Comparison of ENCODE assay signal across 8 mouse cellular contexts in the genomic region with DNA sequence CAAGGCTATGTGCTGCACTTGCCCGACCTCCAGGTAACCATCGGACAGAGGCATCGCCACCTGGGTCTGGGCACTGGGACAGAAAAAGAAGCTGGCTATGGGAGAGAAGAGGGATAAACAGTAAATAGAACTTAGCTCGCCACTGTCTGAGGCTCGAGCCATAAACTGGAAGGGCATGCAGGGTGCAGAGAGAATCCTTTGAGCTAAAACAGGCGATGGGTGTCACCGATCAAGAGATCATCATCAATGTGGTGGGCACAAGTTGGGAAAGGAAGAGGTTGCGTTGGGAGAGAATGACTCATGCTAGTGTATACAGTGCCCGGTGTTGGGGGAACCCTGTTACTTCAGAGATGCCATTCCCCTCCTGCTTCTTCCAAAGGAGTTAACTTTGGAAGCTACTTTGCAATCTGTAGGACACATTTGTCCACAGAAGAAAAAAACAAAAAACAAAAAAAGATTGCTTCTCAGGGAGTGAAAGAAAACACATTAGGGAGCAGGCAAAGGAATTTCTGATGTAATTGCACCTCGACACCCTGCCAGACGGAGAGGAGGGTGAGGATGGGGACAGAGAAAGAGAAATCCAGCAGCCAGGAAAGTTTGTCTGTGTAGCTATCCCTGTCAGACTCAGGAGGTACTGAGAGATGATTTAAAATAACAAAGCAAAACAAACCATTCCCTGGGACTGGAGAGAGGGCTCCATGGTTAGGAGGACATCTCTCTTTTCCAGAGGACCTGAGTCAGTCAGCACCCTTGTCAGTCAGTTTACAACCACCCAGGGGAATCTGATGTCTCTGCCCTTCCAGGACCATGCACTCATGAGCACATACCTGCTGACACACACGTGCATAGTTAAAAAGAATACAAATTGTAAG. TPM values are rescaled to one million over a fixed set of nuclear protein-coding genes. Genes with fewer than 3 reads are reported as not detected.
DNase-seq lines count a peak whose midpoint lies in the region; ATAC-seq and TF ChIP-seq lines count a peak whose summit lies in the region.

No protein-coding gene starts in this region.

- no peak for TF ChIP-seq CTCF in kidney, postnatal 0 days (IDR thresholded peaks at IDR 0.05; ENCODE audit: low read depth)

- no peaks in the 10 kb centered on the region for H3K27me3 ChIP-seq in kidney, postnatal 0 days (ENCODE audit: insufficient read depth, low read length)
- no peaks in the 10 kb centered on the region for H3K27me3 ChIP-seq in embryonic facial prominence, embryonic 12.5 days
- H3K27me3 ChIP-seq in hindbrain, embryonic 15.5 days: peaks cover 12% of the 10 kb centered on the region; the same call in 1 of the 2 replicates
- H3K27me3 ChIP-seq in midbrain, embryonic 15.5 days (replicated peaks): peaks cover 10% of the 10 kb centered on the region

- no peak for DNase-seq in kidney, postnatal 0 days (ENCODE audit: low spot score)
- DNase-seq in kidney, postnatal 4 days: no peak
- DNase-seq in adrenal gland, adult 8-10 months: no peak
- no peak for DNase-seq in urinary bladder, postnatal 25 days (ENCODE audit: low spot score)

- no peak for ATAC-seq in kidney, postnatal 0 days (replicated peaks; ENCODE audit: low FRiP score, low read depth)
- ATAC-seq in embryonic facial prominence, embryonic 12.5 days (ENCODE audit: insufficient number of reproducible peaks, insufficient read depth, low FRiP score, low TSS enrichment): no peak
- ATAC-seq in hindbrain, embryonic 15.5 days (ENCODE audit: low FRiP score, low read depth): no peak
- ATAC-seq in midbrain, embryonic 15.5 days (replicated peaks): no peak
- no peak for ATAC-seq in inflammation-experienced regulatory T-cells, adult 6 months

- H3K27ac ChIP-seq in kidney, postnatal 0 days: peak overlapping the region; percentile 51
- no peak overlapping the region for H3K27ac ChIP-seq in embryonic facial prominence, embryonic 12.5 days
- H3K27ac ChIP-seq in hindbrain, embryonic 15.5 days (replicated peaks): no peak overlapping the region
- no peak overlapping the region for H3K27ac ChIP-seq in midbrain, embryonic 15.5 days

- WGBS in kidney, postnatal 0 days: 19% methylated on average over 12 of the region's 12 CpGs
- WGBS in embryonic facial prominence, embryonic 12.5 days: 19% methylated on average over 12 of the region's 12 CpGs
- WGBS in hindbrain, embryonic 15.5 days: 33% methylated on average over 12 of the region's 12 CpGs
- WGBS in midbrain, embryonic 15.5 days: 36% methylated on average over 12 of the region's 12 CpGs

- peak overlapping the region; percentile 55 for H3K9ac ChIP-seq in kidney, postnatal 0 days (ENCODE audit: low read depth, low read length)
- peak overlapping the region; percentile 55 for H3K9ac ChIP-seq in embryonic facial prominence, embryonic 12.5 days
- H3K9ac ChIP-seq in hindbrain, embryonic 15.5 days: peak overlapping the region; percentile 45; the same call in 1 of the 2 replicates
- no peak overlapping the region for H3K9ac ChIP-seq in midbrain, embryonic 15.5 days

- H3K36me3 ChIP-seq in kidney, postnatal 0 days (ENCODE audit: insufficient read depth, low read length): no peaks in the 10 kb centered on the region
- no peaks in the 10 kb centered on the region for H3K36me3 ChIP-seq in embryonic facial prominence, embryonic 12.5 days
- no peaks in the 10 kb centered on the region for H3K36me3 ChIP-seq in hindbrain, embryonic 15.5 days
- H3K36me3 ChIP-seq in midbrain, embryonic 15.5 days (replicated peaks): no peaks in the 10 kb centered on the region

- no peaks in the 10 kb centered on the region for H3K9me3 ChIP-seq in kidney, postnatal 0 days (replicated peaks; ENCODE audit: low read length)
- H3K9me3 ChIP-seq in embryonic facial prominence, embryonic 12.5 days: no peaks in the 10 kb centered on the region
- H3K9me3 ChIP-seq in hindbrain, embryonic 15.5 days: no peaks in the 10 kb centered on the region
- no peaks in the 10 kb centered on the region for H3K9me3 ChIP-seq in midbrain, embryonic 15.5 days

- peak overlapping the region; percentile 42 for H3K4me3 ChIP-seq in kidney, postnatal 0 days (replicated peaks; ENCODE audit: low read depth, low read length)
- peak overlapping the region; percentile 43 for H3K4me3 ChIP-seq in embryonic facial prominence, embryonic 12.5 days
- H3K4me3 ChIP-seq in hindbrain, embryonic 15.5 days: peak overlapping the region; percentile 40
- H3K4me3 ChIP-seq in midbrain, embryonic 15.5 days: peak overlapping the region; percentile 40

- H3K4me2 ChIP-seq in kidney, postnatal 0 days (ENCODE audit: low read length): peak overlapping the region; percentile 89
- peak overlapping the region; percentile 77 for H3K4me2 ChIP-seq in embryonic facial prominence, embryonic 12.5 days (replicated peaks)
- H3K4me2 ChIP-seq in hindbrain, embryonic 15.5 days: peak overlapping the region; percentile 85
- H3K4me2 ChIP-seq in midbrain, embryonic 15.5 days: peak overlapping the region; percentile 93

- no peaks in the 10 kb centered on the region for H3K4me1 ChIP-seq in kidney, postnatal 0 days (replicated peaks; ENCODE audit: insufficient read depth, low read length)
- H3K4me1 ChIP-seq in embryonic facial prominence, embryonic 12.5 days: peaks cover 17% of the 10 kb centered on the region; the same call in 1 of the 2 replicates
- peaks cover 12% of the 10 kb centered on the region for H3K4me1 ChIP-seq in hindbrain, embryonic 15.5 days (replicated peaks)
- peaks cover 13% of the 10 kb centered on the region for H3K4me1 ChIP-seq in midbrain, embryonic 15.5 days

RNA-seq across cellular contexts. Expression of a gene that starts 0.7 kb away (rescaled TPM):
- 10.3 and 10.8 TPM in 2 replicates for polyA plus RNA-seq in kidney, postnatal 0 days (2015; fragmentation: Nextera tagmentation; extraction: Ambion mirVana)
- polyA plus RNA-seq in embryonic facial prominence, embryonic 12.5 days (2016; fragmentation: Nextera tagmentation; extraction: Ambion mirVana): 9.1 and 10.5 TPM in 2 replicates
- polyA plus RNA-seq in hindbrain, embryonic 15.5 days (2015; fragmentation: Nextera tagmentation; extraction: Ambion mirVana): 3.3 TPM in 2 replicates
- 2.4 and 3.3 TPM in 2 replicates for polyA plus RNA-seq in midbrain, embryonic 15.5 days (2015; fragmentation: Nextera tagmentation; extraction: Ambion mirVana)
- total RNA-seq in adrenal gland, adult 8-10 months (2022): 10 to 100 TPM; 12.2 to 28.3 (median 14.8) TPM
- polyA plus RNA-seq in inflammation-experienced regulatory T-cells, adult 6 months (2017; shearing (Covaris generic)): 1 to 10 TPM in 1 of 3 experiments, not detected in 2; 1.4 TPM

RNA-seq across cellular contexts. Expression of a gene that starts 34.9 kb away (rescaled TPM):
- polyA plus RNA-seq in kidney, postnatal 0 days (2015; fragmentation: Nextera tagmentation; extraction: Ambion mirVana): 0.07 and 0.27 TPM in 2 replicates
- 0.47 and 0.56 TPM in 2 replicates for polyA plus RNA-seq in embryonic facial prominence, embryonic 12.5 days (2016; fragmentation: Nextera tagmentation; extraction: Ambion mirVana)
- not detected in 2 replicates for polyA plus RNA-seq in hindbrain, embryonic 15.5 days (2015; fragmentation: Nextera tagmentation; extraction: Ambion mirVana)
- not detected in 2 replicates for polyA plus RNA-seq in midbrain, embryonic 15.5 days (2015; fragmentation: Nextera tagmentation; extraction: Ambion mirVana)
- 1 to 10 TPM in 1 of 4 experiments, under 1 TPM in 1, not detected in 2; 0.55 to 1.3 TPM for total RNA-seq in adrenal gland, adult 8-10 months (2022)
- polyA plus RNA-seq in inflammation-experienced regulatory T-cells, adult 6 months (2017; shearing (Covaris generic)): not detected

RNA-seq across cellular contexts. Expression of a gene that starts 52.5 kb away (rescaled TPM):
- 6.9 and 7.1 TPM in 2 replicates for polyA plus RNA-seq in kidney, postnatal 0 days (2015; fragmentation: Nextera tagmentation; extraction: Ambion mirVana)
- polyA plus RNA-seq in embryonic facial prominence, embryonic 12.5 days (2016; fragmentation: Nextera tagmentation; extraction: Ambion mirVana): 28.6 and 29.3 TPM in 2 replicates
- 8.8 and 9.5 TPM in 2 replicates for polyA plus RNA-seq in hindbrain, embryonic 15.5 days (2015; fragmentation: Nextera tagmentation; extraction: Ambion mirVana)
- polyA plus RNA-seq in midbrain, embryonic 15.5 days (2015; fragmentation: Nextera tagmentation; extraction: Ambion mirVana): 10.6 and 10.9 TPM in 2 replicates
- total RNA-seq in adrenal gland, adult 8-10 months (2022): 10 to 100 TPM; 18.4 to 30.1 (median 21.1) TPM
- polyA plus RNA-seq in inflammation-experienced regulatory T-cells, adult 6 months (2017; shearing (Covaris generic)): 10 to 100 TPM in 2 of 3 experiments, 1 to 10 TPM in 1; 8.1 to 15.9 (median 14.8) TPM

RNA-seq across cellular contexts. Expression of a gene that starts 57.6 kb away (rescaled TPM):
- polyA plus RNA-seq in kidney, postnatal 0 days (2015; fragmentation: Nextera tagmentation; extraction: Ambion mirVana): 1.9 and 2.2 TPM in 2 replicates
- 30.1 and 30.8 TPM in 2 replicates for polyA plus RNA-seq in embryonic facial prominence, embryonic 12.5 days (2016; fragmentation: Nextera tagmentation; extraction: Ambion mirVana)
- 4.7 and 7.0 TPM in 2 replicates for polyA plus RNA-seq in hindbrain, embryonic 15.5 days (2015; fragmentation: Nextera tagmentation; extraction: Ambion mirVana)
- 5.6 and 7.2 TPM in 2 replicates for polyA plus RNA-seq in midbrain, embryonic 15.5 days (2015; fragmentation: Nextera tagmentation; extraction: Ambion mirVana)
- 1 to 10 TPM; 3.9 to 6.6 (median 5.7) TPM for total RNA-seq in adrenal gland, adult 8-10 months (2022)
- polyA plus RNA-seq in inflammation-experienced regulatory T-cells, adult 6 months (2017; shearing (Covaris generic)): not detected
